Mouse (Mus musculus) right cerebral cortex, postnatal 36 days (tissue): ENCODE measurements at regions not wholly inside any gene's neighbourhood (a gene's known extent, or its start where the extent isn't known, plus 50 kb on each side); places are given as distances from the start of the nearest gene placed in this dataset.

ENCODE experiments used
- DNase-seq, 2 experiments: peaks; one replicate each; pipeline ENCODE4 v3.0.0; 2022; ENCODE audit warnings: low spot score in 2 of 2, mixed read lengths in 1 of 2

DNA sequence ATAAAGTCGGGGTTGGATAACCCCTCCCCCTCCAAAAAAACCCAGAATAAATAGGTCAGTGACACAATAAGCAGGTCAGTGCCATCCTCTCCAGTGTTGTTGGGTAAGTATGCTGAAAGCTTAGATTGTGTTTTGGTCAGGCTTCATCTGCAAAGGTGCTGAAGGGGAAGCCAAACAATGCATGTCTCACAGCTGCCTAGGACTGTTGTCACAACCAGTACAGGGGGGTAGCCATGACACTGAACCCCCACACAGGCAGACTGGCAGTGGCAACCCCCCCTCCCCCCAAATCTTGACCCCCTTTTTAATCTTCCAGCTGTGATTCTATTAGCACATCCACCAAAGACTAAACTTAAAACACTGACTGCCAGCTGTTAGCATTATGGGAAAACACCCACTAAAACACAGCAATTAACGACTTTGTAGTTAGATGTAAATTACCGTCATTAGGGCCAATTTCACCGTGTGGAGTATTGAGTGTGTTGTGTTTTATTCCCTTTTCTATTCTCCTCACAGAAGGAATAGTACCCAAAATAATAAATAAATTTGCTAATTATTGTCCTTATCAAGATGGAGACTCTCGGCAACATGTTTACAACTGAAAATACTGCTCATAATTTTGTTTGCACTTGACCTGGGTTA, 105.5 kb upstream of the Ufm1 start:
- DNase-seq, result no peak

GRCm38 (mm10) chr3:53965142-53965541, 101.5 kb upstream of the Ufm1 start:
- DNase-seq, result no peak

DNA sequence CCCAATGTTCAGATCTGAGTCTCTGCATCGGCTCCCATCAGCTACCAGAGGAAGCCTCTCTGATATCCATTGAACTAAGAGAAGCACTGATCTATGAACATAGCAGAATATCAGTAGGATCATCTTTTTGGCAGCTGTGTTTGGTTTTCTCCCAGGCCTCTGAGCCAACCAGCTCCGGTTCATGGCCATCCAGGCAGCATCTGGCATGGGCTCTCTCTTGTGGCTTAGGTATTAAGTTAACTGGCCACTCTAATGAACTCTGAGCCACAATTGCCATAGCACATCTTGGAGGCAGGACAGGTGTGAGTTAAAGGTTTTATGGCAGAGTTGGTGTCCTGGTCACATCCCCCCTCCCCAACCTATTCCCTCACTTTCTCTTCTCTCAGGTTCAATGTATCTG, 90.2 kb upstream of the Ufm1 start:
- DNase-seq, result no peak

- no peak for DNase-seq
Observed at GRCm38 (mm10) chr3:53939684-53940189, 76.1 kb upstream of the Ufm1 start.

DNA sequence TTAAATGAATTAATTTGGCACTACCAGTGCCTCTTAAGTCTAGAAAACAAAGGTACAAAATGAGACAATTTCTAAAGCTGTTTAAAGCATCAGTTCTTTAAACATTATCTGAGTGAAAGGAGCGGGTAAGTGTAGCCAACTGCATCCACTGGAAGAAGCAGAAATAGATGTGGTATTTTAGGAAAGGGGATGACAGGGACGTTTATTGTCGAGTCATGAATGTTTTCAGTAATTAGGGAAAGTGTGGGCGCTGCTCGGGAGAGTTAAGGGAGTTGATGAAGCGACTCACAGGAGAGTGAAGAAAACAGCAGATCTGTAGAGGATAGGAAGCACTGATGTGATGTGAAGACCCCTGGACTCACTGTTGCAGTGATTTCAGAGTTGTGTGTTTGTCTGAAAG, 68.1 kb upstream of the Ufm1 start:
- DNase-seq, result no peak

DNA sequence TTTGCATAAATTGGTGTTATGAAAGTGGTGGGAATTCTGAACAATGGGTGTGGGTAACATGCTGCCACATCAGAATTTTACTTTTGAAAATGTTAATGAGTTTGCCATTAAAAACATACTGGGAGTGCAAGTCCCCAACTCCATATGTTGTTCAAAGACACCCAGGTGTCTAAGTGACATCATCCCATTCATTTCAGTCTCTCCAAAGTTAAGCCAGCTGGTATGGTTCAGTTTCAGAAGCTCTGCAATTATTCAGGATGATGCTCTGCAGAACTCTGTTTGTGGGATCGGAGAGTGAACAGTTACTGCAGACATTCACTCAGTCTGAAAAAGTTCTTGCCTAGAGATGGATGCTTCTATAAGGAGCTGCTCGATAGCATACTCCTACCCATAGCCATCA, 56.3 kb upstream of the Ufm1 start:
- DNase-seq, result no peak

DNA sequence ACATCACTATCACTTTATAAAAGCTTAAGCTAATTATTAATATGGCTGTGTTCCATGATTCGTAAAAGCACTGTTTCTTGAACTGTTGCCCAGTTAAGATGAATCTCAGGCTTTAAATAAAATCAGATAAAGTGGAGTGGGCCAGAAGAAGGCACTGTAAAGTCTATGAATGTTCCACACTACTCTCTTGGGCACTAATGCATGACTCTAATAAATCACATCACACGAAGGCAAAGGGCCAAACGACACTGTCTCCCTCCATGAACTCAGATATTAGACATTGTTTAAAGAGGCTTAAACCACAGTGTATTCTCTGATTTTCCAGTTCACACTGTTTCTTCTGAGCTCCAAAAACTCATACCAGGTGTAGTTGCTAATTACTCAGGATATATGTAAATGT, 55.9 kb upstream of the Ufm1 start:
- DNase-seq, result no peak

- no peak for DNase-seq
Observed at GRCm38 (mm10) chr3:53917960-53918359, 54.3 kb upstream of the Ufm1 start.

DNA sequence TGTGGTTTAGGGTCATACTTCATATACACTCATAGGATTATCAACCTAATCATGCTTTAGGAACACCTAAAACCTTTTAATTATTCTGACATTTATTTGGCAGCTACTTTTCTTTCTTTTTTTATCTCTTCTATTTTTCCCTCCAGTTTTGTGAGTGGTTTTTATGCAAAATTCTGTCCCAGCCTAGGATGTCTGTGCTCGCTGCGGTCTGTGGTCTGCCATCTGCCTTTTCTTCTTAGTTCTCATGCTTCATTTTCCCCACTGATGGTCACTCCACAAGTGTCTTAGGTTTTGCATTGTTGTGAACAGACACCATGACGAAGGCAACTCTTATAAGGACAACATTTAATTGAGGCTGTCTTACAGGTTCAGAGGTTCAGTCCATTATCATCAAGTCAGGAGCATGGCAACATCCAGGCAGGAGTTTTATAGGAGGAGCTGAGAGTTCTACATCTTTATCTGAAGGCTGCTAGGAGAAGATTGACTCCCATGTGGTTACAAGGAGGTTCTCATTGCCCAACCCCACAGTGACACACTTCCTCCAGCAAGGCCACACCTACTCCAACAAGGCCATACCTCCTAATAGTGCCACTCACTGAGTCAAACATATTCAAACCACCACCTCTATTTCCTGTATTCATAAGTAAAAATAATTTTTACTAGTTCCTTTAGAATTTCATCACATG, 50.5 kb upstream of the Ufm1 start:
- DNase-seq, result no peak
